Mouse (Mus musculus) neural tube, embryonic 13.5 days (tissue): ENCODE data around the gene Wars2. TPM values are rescaled to one million over a fixed set of nuclear protein-coding genes. Genes with fewer than 3 reads are reported as not detected.

Source experiments
- ATAC-seq: fragments of 200-750 bp; cut with Nextera tagmentation; 2 replicates; pipeline ENCODE4 v1.8.0; 2017; ENCODE audit warnings: low read depth, mild to moderate bottlenecking, moderate TSS enrichment, moderate library complexity
- H3K27ac ChIP-seq: fragments of 300-500 bp; sonication (generic); replicated peaks from 2 replicates; pipeline ENCODE4 v1.5.1; 2015; ENCODE audit warnings: moderate library complexity, mild to moderate bottlenecking, inconsistent platforms
- H3K27me3 ChIP-seq: fragments of 300-500 bp; sonication (generic); 2 replicates; pipeline ENCODE4 v1.6.1; 2015; ENCODE audit warnings: mild to moderate bottlenecking, inconsistent platforms
- H3K36me3 ChIP-seq: fragments of 300-500 bp; sonication (generic); 2 replicates; pipeline ENCODE4 v1.6.1; 2015; ENCODE audit warnings: mild to moderate bottlenecking, inconsistent platforms
- H3K4me1 ChIP-seq: fragments of 300-500 bp; sonication (generic); replicated peaks from 2 replicates; pipeline ENCODE4 v1.6.1; 2015; ENCODE audit warnings: inconsistent platforms
- H3K4me2 ChIP-seq: fragments of 300-500 bp; sonication (generic); 2 replicates; pipeline ENCODE4 v1.6.1; 2015; ENCODE audit warnings: inconsistent platforms, mild to moderate bottlenecking, moderate library complexity
- H3K4me3 ChIP-seq: fragments of 300-500 bp; sonication (generic); 2 replicates; pipeline ENCODE4 v1.5.1; 2015; ENCODE audit warnings: mild to moderate bottlenecking, inconsistent platforms
- H3K9ac ChIP-seq: fragments of 300-500 bp; sonication (generic); 2 replicates; pipeline ENCODE4 v1.6.1; 2015; ENCODE audit warnings: moderate library complexity, mild to moderate bottlenecking, inconsistent platforms
- H3K9me3 ChIP-seq: fragments of 300-500 bp; sonication (generic); 2 replicates; pipeline ENCODE4 v1.6.1; 2016; ENCODE audit warnings: inconsistent platforms
- WGBS: fragments of 180-500 bp; shearing (Covaris S2); methylation state at CpG from one replicate; pipeline ENCODE4 v1.1.7; 2015; 5-methylcytosine and 5-hydroxymethylcytosine counted together
- polyA plus RNA-seq: library from polyadenylated mRNA; unstranded; fragments of >200 nt; fragmentation: Nextera tagmentation; extraction: Ambion mirVana; gene quantifications from 2 replicates; pipeline ENCODE4 v1.2.1, GENCODE M21; 2015

Gene Wars2
- polyA plus RNA-seq, 1 experiment from 2014 or later, result 6.3 TPM

GRCm38 (mm10) chr3:99208416-99208815 is 67.5 kb downstream of the Wars2 start:
- peaks cover 11% of the 10 kb centered on the region for H3K4me1 ChIP-seq
- H3K27me3 ChIP-seq, result no peaks in the 10 kb centered on the region
- ATAC-seq, result no peak
- H3K27ac ChIP-seq, result no peak overlapping the region
- H3K36me3 ChIP-seq, result no peaks in the 10 kb centered on the region
- no peak overlapping the region for H3K4me2 ChIP-seq
- H3K9ac ChIP-seq, result no peak overlapping the region
- H3K9me3 ChIP-seq, result no peaks in the 10 kb centered on the region
- WGBS, result 61% methylated on average over 1 of the region's 1 CpGs
- H3K4me3 ChIP-seq, result no peak overlapping the region

GRCm38 (mm10) chr3:99211105-99211698 is 70.3 kb downstream of the Wars2 start:
- ATAC-seq, result no peak
- H3K27me3 ChIP-seq, result no peaks in the 10 kb centered on the region
- no peaks in the 10 kb centered on the region for H3K36me3 ChIP-seq
- H3K4me3 ChIP-seq, result no peak overlapping the region
- H3K27ac ChIP-seq, result no peak overlapping the region
- no peak overlapping the region for H3K9ac ChIP-seq
- no peak overlapping the region for H3K4me2 ChIP-seq
- H3K9me3 ChIP-seq, result no peaks in the 10 kb centered on the region
- WGBS, result 28% methylated on average over 14 of the region's 14 CpGs
- peaks cover 11% of the 10 kb centered on the region for H3K4me1 ChIP-seq

GRCm38 (mm10) chr3:99227807-99228206 is 86.9 kb downstream of the Wars2 start:
- no peak for ATAC-seq
- H3K4me2 ChIP-seq, result no peak overlapping the region
- no peak overlapping the region for H3K4me3 ChIP-seq
- 84% methylated on average over 2 of the region's 2 CpGs for WGBS
- H3K27ac ChIP-seq, result no peak overlapping the region
- no peaks in the 10 kb centered on the region for H3K9me3 ChIP-seq
- no peaks in the 10 kb centered on the region for H3K4me1 ChIP-seq
- H3K27me3 ChIP-seq, result peaks cover 15% of the 10 kb centered on the region
- H3K36me3 ChIP-seq, result no peaks in the 10 kb centered on the region
- H3K9ac ChIP-seq, result no peak overlapping the region

GRCm38 (mm10) chr3:99233393-99234318 is 92.8 kb downstream of the Wars2 start:
- 0 out of 2 replicates have a peak overlapping the region, but pooled peaks have one; percentile 4 for H3K4me3 ChIP-seq
- H3K27ac ChIP-seq, result no peak overlapping the region
- H3K9ac ChIP-seq, result no peak overlapping the region
- H3K27me3 ChIP-seq, result peaks cover 72% of the 10 kb centered on the region
- peak overlapping the region; percentile 26 for H3K4me2 ChIP-seq
- WGBS, result 5% methylated on average over 20 of the region's 20 CpGs
- peaks cover 12% of the 10 kb centered on the region for H3K4me1 ChIP-seq
- H3K9me3 ChIP-seq, result no peaks in the 10 kb centered on the region
- peak; percentile 28; the same call in 1 of the 2 replicates for ATAC-seq
- no peaks in the 10 kb centered on the region for H3K36me3 ChIP-seq

GRCm38 (mm10) chr3:99234319-99234869 is 93.5 kb downstream of the Wars2 start:
- Histone ChIP-seq H3K9me3 (no peaks in the 10 kb centered on the region), H3K4me1 (peaks cover 12% of the 10 kb centered on the region), H3K4me3 (0 out of 2 replicates have a peak overlapping the region, but pooled peaks have one; percentile 4), H3K27me3 (peaks cover 80% of the 10 kb centered on the region), H3K9ac (no peak overlapping the region), H3K36me3 (no peaks in the 10 kb centered on the region), H3K27ac (no peak overlapping the region), H3K4me2 (peak overlapping the region; percentile 26)
- 2% methylated on average over 17 of the region's 17 CpGs for WGBS
- peak; percentile 59 for ATAC-seq

- WGBS, result 1% methylated on average over 23 of the region's 23 CpGs
- H3K4me3 ChIP-seq, result no peak overlapping the region
Measured at GRCm38 (mm10) chr3:99235116-99235803, 94.4 kb downstream of the Wars2 start.

GRCm38 (mm10) chr3:99235804-99236755 is 95.2 kb downstream of the Wars2 start:
- no peak for ATAC-seq
- Histone ChIP-seq H3K27me3 (peaks cover 96% of the 10 kb centered on the region), H3K27ac (no peak overlapping the region), H3K4me2 (no peak overlapping the region), H3K9me3 (no peaks in the 10 kb centered on the region), H3K4me3 (no peak overlapping the region), H3K9ac (no peak overlapping the region), H3K4me1 (peaks cover 17% of the 10 kb centered on the region), H3K36me3 (no peaks in the 10 kb centered on the region)
- WGBS, result 2% methylated on average over 18 of the region's 18 CpGs

More at GRCm38 (mm10) chr3:99235116-99235803, 94.4 kb downstream of the Wars2 start:
- Histone ChIP-seq H3K4me1 (peaks cover 12% of the 10 kb centered on the region), H3K4me2 (no peak overlapping the region), H3K9ac (no peak overlapping the region), H3K27me3 (peaks cover 88% of the 10 kb centered on the region), H3K9me3 (no peaks in the 10 kb centered on the region), H3K27ac (no peak overlapping the region), H3K36me3 (no peaks in the 10 kb centered on the region)
- no peak for ATAC-seq

- Histone ChIP-seq H3K36me3 (no peaks in the 10 kb centered on the region), H3K9ac (no peak overlapping the region), H3K27ac (no peak overlapping the region), H3K4me3 (no peak overlapping the region), H3K9me3 (no peaks in the 10 kb centered on the region), H3K27me3 (peaks cover 99% of the 10 kb centered on the region), H3K4me1 (peaks cover 17% of the 10 kb centered on the region), H3K4me2 (no peak overlapping the region)
- 0% methylated on average over 1 of the region's 1 CpGs for WGBS
- ATAC-seq, result no peak
Measured at GRCm38 (mm10) chr3:99238691-99239090, 97.8 kb downstream of the Wars2 start.

GRCm38 (mm10) chr3:99239301-99240045 is 98.6 kb downstream of the Wars2 start:
- no peak for ATAC-seq
- no peak overlapping the region for H3K4me2 ChIP-seq
- WGBS, result 2% methylated on average over 20 of the region's 20 CpGs
- no peak overlapping the region for H3K9ac ChIP-seq
- peaks cover 9% of the 10 kb centered on the region; the same call in 1 of the 2 replicates for H3K4me1 ChIP-seq
- peaks cover 99% of the 10 kb centered on the region for H3K27me3 ChIP-seq
- no peak overlapping the region for H3K27ac ChIP-seq
- H3K4me3 ChIP-seq, result no peak overlapping the region
- no peaks in the 10 kb centered on the region for H3K9me3 ChIP-seq
- H3K36me3 ChIP-seq, result no peaks in the 10 kb centered on the region

GRCm38 (mm10) chr3:99240213-99240720 is 99.4 kb downstream of the Wars2 start, which contains the start of gene Tbx15:
Tbx15 (plus strand) TSS chr3:99240381.
- H3K27me3 ChIP-seq, result peaks cover 99% of the 10 kb centered on the region
- H3K9ac ChIP-seq, result no peak within 1 kb of the TSS
- 0% methylated on average over 20 of the region's 20 CpGs for WGBS
- ATAC-seq, result no peak
- no peaks in the 10 kb centered on the region for H3K36me3 ChIP-seq
- 0 out of 2 replicates have a peak, but pooled peaks cover 8% of the 10 kb centered on the region for H3K4me1 ChIP-seq
- no peak within 1 kb of the TSS for H3K27ac ChIP-seq
- 0 out of 2 replicates have a peak within 1 kb of the TSS, but pooled peaks have one; percentile 16 for H3K4me2 ChIP-seq
- H3K9me3 ChIP-seq, result no peaks in the 10 kb centered on the region
- H3K4me3 ChIP-seq, result no peak within 1 kb of the TSS
